Mouse (Mus musculus): Measurements from ENCODE around the gene Prr14l. TPM values are rescaled to one million over a fixed set of nuclear protein-coding genes. Genes with fewer than 3 reads are reported as not detected.
"Not testable (repeated sequence)": the region's sequence is repeated elsewhere in the genome, so short reads cannot be mapped to it uniquely, and the experiment has no call there.

Prr14l gene
- polyA plus RNA-seq, 1 experiment from 2014 or later, result 19.5 TPM

GRCm38 (mm10) chr5:32781596-32781995 is 72.5 kb downstream of the Prr14l start:
- Histone ChIP-seq H3K9me3 (replicated peaks) (no peaks in the 10 kb centered on the region), H3K27me3 (no peaks in the 10 kb centered on the region), H3K4me1 (peaks cover 12% of the 10 kb centered on the region), H3K4me2 (no peak overlapping the region), H3K4me3 (replicated peaks) (no peak overlapping the region), H3K36me3 (peaks cover 6% of the 10 kb centered on the region; the same call in 1 of the 2 replicates), H3K9ac (no peak overlapping the region), H3K27ac (no peak overlapping the region)
- 91% methylated on average over 5 of the region's 5 CpGs for WGBS
- no peak for ATAC-seq (replicated peaks; ENCODE audit: low FRiP score)

- H3K9me3 ChIP-seq (replicated peaks), result no peaks in the 10 kb centered on the region
- H3K4me2 ChIP-seq, result no peak overlapping the region
- H3K4me1 ChIP-seq, result no peaks in the 10 kb centered on the region
- ATAC-seq (replicated peaks; ENCODE audit: low FRiP score), result no peak
- peaks cover 21% of the 10 kb centered on the region for H3K36me3 ChIP-seq
- 79% methylated on average over 3 of the region's 3 CpGs for WGBS
- H3K9ac ChIP-seq, result no peak overlapping the region
- H3K27ac ChIP-seq, result no peak overlapping the region
- H3K27me3 ChIP-seq, result no peaks in the 10 kb centered on the region
- H3K4me3 ChIP-seq (replicated peaks), result no peak overlapping the region
Measured at GRCm38 (mm10) chr5:32778168-32778567, 75.9 kb downstream of the Prr14l start.

- Histone ChIP-seq H3K36me3 (peaks cover 33% of the 10 kb centered on the region), H3K4me1 (no peaks in the 10 kb centered on the region), H3K9ac (no peak overlapping the region), H3K9me3 (replicated peaks) (no peaks in the 10 kb centered on the region), H3K4me2 (no peak overlapping the region), H3K27ac (no peak overlapping the region), H3K27me3 (no peaks in the 10 kb centered on the region), H3K4me3 (replicated peaks) (no peak overlapping the region)
- WGBS, result 67% methylated on average over 2 of the region's 2 CpGs
- no peak for ATAC-seq (replicated peaks; ENCODE audit: low FRiP score)
Measured at GRCm38 (mm10) chr5:32772361-32772760, 81.7 kb downstream of the Prr14l start.

GRCm38 (mm10) chr5:32767636-32768373 is 86.3 kb downstream of the Prr14l start:
- Histone ChIP-seq H3K27ac (no peak overlapping the region), H3K36me3 (peaks cover 34% of the 10 kb centered on the region), H3K9me3 (replicated peaks) (no peaks in the 10 kb centered on the region), H3K4me3 (replicated peaks) (no peak overlapping the region), H3K4me2 (no peak overlapping the region), H3K9ac (no peak overlapping the region), H3K4me1 (no peaks in the 10 kb centered on the region), H3K27me3 (no peaks in the 10 kb centered on the region)
- WGBS, result 64% methylated on average over 4 of the region's 4 CpGs
- ATAC-seq (replicated peaks; ENCODE audit: low FRiP score), result no peak

DNA sequence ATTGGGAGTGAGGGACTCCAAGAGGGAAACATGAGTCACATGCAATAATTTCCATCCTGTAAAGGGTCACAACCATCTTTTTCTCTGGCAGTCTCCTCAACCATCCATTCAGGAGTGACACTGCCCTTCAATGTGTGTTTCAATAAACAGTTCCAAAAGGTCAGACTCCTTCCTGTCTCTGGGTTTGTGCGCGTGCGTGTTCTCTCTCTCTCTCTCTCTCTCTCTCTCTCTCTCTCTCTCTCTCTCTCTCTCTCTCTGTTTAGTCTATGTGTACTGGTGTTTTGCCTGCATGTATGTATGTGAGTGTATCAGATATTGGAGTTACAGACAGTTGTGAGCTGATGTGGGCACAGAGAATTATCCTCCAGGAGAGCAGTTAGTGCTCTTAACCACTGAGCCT is 87.1 kb downstream of the Prr14l start:
- no peaks in the 10 kb centered on the region for H3K4me1 ChIP-seq
- WGBS, result 72% methylated on average over 3 of the region's 3 CpGs
- no peak overlapping the region for H3K9ac ChIP-seq
- H3K27ac ChIP-seq, result no peak overlapping the region
- H3K36me3 ChIP-seq, result peaks cover 34% of the 10 kb centered on the region
- H3K4me3 ChIP-seq (replicated peaks), result no peak overlapping the region
- H3K27me3 ChIP-seq, result no peaks in the 10 kb centered on the region
- no peaks in the 10 kb centered on the region for H3K9me3 ChIP-seq (replicated peaks)
- ATAC-seq (replicated peaks; ENCODE audit: low FRiP score), result no peak
- H3K4me2 ChIP-seq, result no peak overlapping the region

GRCm38 (mm10) chr5:32761566-32762140 is 92.4 kb downstream of the Prr14l start:
- Histone ChIP-seq H3K4me2 (no peak overlapping the region), H3K9ac (no peak overlapping the region), H3K4me3 (replicated peaks) (no peak overlapping the region), H3K36me3 (peaks cover 33% of the 10 kb centered on the region), H3K27me3 (no peaks in the 10 kb centered on the region), H3K9me3 (replicated peaks) (no peaks in the 10 kb centered on the region), H3K27ac (no peak overlapping the region), H3K4me1 (no peaks in the 10 kb centered on the region)
- WGBS, result 84% methylated on average over 5 of the region's 5 CpGs
- no peak for ATAC-seq (replicated peaks; ENCODE audit: low FRiP score)

GRCm38 (mm10) chr5:32760787-32761186 is 93.3 kb downstream of the Prr14l start:
- no peaks in the 10 kb centered on the region for H3K9me3 ChIP-seq (replicated peaks)
- no peaks in the 10 kb centered on the region for H3K4me1 ChIP-seq
- no peak overlapping the region for H3K4me2 ChIP-seq
- no peak for ATAC-seq (replicated peaks; ENCODE audit: low FRiP score)
- 76% methylated on average over 3 of the region's 3 CpGs for WGBS
- peaks cover 33% of the 10 kb centered on the region for H3K36me3 ChIP-seq
- no peak overlapping the region for H3K4me3 ChIP-seq (replicated peaks)
- H3K27ac ChIP-seq, result no peak overlapping the region
- H3K27me3 ChIP-seq, result no peaks in the 10 kb centered on the region
- H3K9ac ChIP-seq, result no peak overlapping the region

GRCm38 (mm10) chr5:32760352-32760751 is 93.7 kb downstream of the Prr14l start:
- not testable (repeated sequence) for H3K27ac ChIP-seq; H3K9ac ChIP-seq; ATAC-seq (replicated peaks; ENCODE audit: low FRiP score); H3K4me1 ChIP-seq; H3K27me3 ChIP-seq; H3K4me2 ChIP-seq; H3K4me3 ChIP-seq (replicated peaks); H3K9me3 ChIP-seq (replicated peaks)
- WGBS, result 94% methylated on average over 18 of the region's 18 CpGs
- peaks cover 33% of the 10 kb centered on the region for H3K36me3 ChIP-seq

DNA sequence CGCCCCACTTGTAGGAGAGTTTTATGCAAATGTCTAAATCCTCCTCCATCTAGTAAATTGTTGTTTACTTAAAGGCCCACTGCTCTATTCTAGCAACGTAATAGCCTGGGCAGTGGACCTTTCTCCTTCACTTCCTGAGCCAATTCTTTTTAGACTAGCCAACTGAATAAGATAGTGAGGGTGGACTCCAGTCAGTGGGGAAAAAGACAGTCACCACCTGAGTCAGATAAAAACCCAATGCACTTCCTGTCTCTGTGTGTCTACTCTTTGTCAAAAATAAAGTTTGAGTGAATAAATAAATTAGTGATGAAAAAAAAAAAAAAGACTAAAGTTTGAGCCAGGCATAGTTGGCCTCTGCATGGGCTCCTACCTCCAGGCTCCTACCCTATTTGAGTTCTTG is 94.4 kb downstream of the Prr14l start:
- ATAC-seq (replicated peaks; ENCODE audit: low FRiP score), result no peak
- Histone ChIP-seq H3K4me1 (no peaks in the 10 kb centered on the region), H3K4me2 (no peak overlapping the region), H3K36me3 (peaks cover 32% of the 10 kb centered on the region), H3K9ac (no peak overlapping the region), H3K9me3 (replicated peaks) (no peaks in the 10 kb centered on the region), H3K27ac (no peak overlapping the region), H3K27me3 (no peaks in the 10 kb centered on the region), H3K4me3 (replicated peaks) (no peak overlapping the region)
- 78% methylated on average over 2 of the region's 2 CpGs for WGBS

DNA sequence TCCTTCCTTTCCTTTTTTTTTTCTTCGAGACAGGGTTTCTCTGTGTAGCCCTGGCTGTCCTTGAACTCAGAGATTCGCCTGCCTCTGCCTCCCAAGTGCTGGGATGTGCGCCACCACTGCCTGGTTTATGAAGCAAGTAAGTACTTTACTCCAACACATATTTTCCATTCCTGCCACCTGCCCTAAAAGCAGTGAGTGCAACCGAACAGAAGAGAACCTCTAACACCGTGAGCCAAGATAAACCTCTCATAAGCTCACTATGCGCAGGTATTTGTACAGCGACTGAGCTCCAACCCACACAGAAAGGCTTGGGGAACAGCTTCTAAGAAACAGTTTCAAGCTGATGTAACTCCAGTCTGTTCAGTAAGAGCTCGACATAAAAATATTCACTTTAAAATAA is 97.9 kb downstream of the Prr14l start:
- Histone ChIP-seq H3K4me1 (no peaks in the 10 kb centered on the region), H3K27ac (no peak overlapping the region), H3K36me3 (peaks cover 6% of the 10 kb centered on the region), H3K4me2 (no peak overlapping the region), H3K4me3 (replicated peaks) (no peak overlapping the region), H3K27me3 (no peaks in the 10 kb centered on the region), H3K9ac (no peak overlapping the region), H3K9me3 (replicated peaks) (no peaks in the 10 kb centered on the region)
- 94% methylated on average over 8 of the region's 8 CpGs for WGBS
- no peak for ATAC-seq (replicated peaks; ENCODE audit: low FRiP score)

- Histone ChIP-seq H3K9me3 (replicated peaks) (no peaks in the 10 kb centered on the region), H3K4me3 (replicated peaks) (no peak overlapping the region), H3K4me1 (peaks cover 7% of the 10 kb centered on the region), H3K27ac (no peak overlapping the region), H3K36me3 (no peaks in the 10 kb centered on the region), H3K4me2 (no peak overlapping the region), H3K9ac (no peak overlapping the region), H3K27me3 (no peaks in the 10 kb centered on the region)
- ATAC-seq (replicated peaks; ENCODE audit: low FRiP score), result no peak
- WGBS, result 58% methylated on average over 2 of the region's 2 CpGs
Measured at GRCm38 (mm10) chr5:32751736-32752135, 102.3 kb downstream of the Prr14l start.

DNA sequence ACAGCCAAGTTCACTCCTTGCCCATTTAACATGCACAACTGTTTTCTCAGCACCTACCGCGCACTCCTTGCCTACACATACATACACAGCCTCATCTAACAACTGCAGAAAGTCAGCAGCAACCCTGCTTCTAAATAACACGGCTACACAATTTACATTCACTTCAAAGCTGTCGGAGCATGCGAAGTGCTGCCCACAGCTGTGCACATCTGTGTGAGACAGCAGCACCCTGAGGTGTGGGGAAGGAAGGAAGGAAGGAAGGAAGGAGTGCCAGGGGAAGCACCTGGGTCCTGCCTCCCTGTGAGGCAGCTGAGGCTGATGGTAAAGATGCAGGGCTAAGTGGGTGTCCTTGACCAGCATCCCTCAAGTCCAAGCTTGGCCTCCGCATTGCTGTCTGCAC is 105.1 kb downstream of the Prr14l start:
- ATAC-seq (replicated peaks; ENCODE audit: low FRiP score), result no peak
- 83% methylated on average over 6 of the region's 6 CpGs for WGBS

More for the DNA sequence above, 105.1 kb downstream of the Prr14l start:
- Histone ChIP-seq H3K27me3 (no peaks in the 10 kb centered on the region), H3K4me1 (peaks cover 29% of the 10 kb centered on the region), H3K36me3 (no peaks in the 10 kb centered on the region), H3K9me3 (replicated peaks) (no peaks in the 10 kb centered on the region), H3K27ac (no peak overlapping the region), H3K4me3 (replicated peaks) (no peak overlapping the region), H3K4me2 (no peak overlapping the region), H3K9ac (no peak overlapping the region)
